Mouse (Mus musculus) E14TG2a.4 (cell line): Measurements from ENCODE around the gene Fam186a.
"Not testable (repeated sequence)": the region's sequence is repeated elsewhere in the genome, so short reads cannot be mapped to it uniquely, and the experiment has no call there.

Source experiments
- H3K27me3 ChIP-seq: 2 replicates; pipeline ENCODE4 v1.6.1; 2014; ENCODE audit warnings: low read length, control low read depth; ENCODE audit not compliant: insufficient read depth
- H3K36me3 ChIP-seq: 2 replicates; pipeline ENCODE4 v1.6.1; 2014; ENCODE audit warnings: low read length, control low read depth; ENCODE audit not compliant: insufficient read depth
- H3K4me1 ChIP-seq: replicated peaks from 2 replicates; pipeline ENCODE4 v1.6.1; 2014; ENCODE audit warnings: low read depth, low read length, control low read depth
- H3K4me3 ChIP-seq: replicated peaks from 2 replicates; pipeline ENCODE4 v1.5.1; 2014; ENCODE audit warnings: mild to moderate bottlenecking, low read length
- H3K9me3 ChIP-seq: 2 replicates; pipeline ENCODE4 v1.6.1; 2014; ENCODE audit warnings: low read length, control low read depth
- CTCF ChIP-seq: conservative IDR thresholded peaks from 2 replicates; pipeline ENCODE4 v1.5.1; 2014; ENCODE audit warnings: low read length
- NANOG ChIP-seq: IDR thresholded peaks from 2 replicates; pipeline ENCODE4 v1.6.1; 2014; ENCODE audit warnings: borderline replicate concordance, low read length, mixed read lengths
- POU5F1 ChIP-seq: IDR thresholded peaks from 2 replicates; pipeline ENCODE4 v1.6.1; 2014; ENCODE audit warnings: low read length, borderline replicate concordance

Gene Fam186a

GRCm38 (mm10) chr15:99966961-99967360 is at the start of gene Fam186a:
Gene Fam186a (minus strand): TSS chr15:99967061.
- peaks cover 8% of the 10 kb centered on the region for H3K4me1 ChIP-seq
- H3K27me3 ChIP-seq: peaks cover 4% of the 10 kb centered on the region; the same call in 1 of the 2 replicates
- no peak within 1 kb of the TSS for H3K4me3 ChIP-seq
- no peaks in the 10 kb centered on the region for H3K9me3 ChIP-seq
- no peaks in the 10 kb centered on the region for H3K36me3 ChIP-seq
- TF ChIP-seq CTCF (no peak), NANOG (no peak)

DNA sequence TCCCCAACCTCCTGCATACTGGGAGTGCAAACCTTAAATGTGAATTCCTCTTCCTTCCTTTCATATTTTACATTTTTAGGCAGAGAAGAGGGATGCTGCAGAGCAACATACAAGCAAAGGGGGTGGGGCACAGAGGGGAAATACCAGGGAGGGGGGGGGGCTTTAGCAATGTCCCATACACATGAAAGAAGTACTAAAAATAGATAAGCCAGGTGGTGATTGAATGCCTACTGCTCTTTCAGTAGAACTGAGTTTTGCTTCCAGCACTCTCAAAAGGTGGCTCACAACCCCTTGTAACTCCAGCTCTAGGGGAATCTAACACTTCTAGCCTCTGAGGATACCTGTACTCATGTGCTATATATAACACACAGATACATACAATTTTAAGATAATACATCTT is 39.3 kb upstream of the Fam186a start:
- H3K36me3 ChIP-seq: peaks cover 100% of the 10 kb centered on the region
- no peaks in the 10 kb centered on the region for H3K9me3 ChIP-seq
- no peaks in the 10 kb centered on the region for H3K4me1 ChIP-seq
- H3K27me3 ChIP-seq: no peaks in the 10 kb centered on the region
- no peak overlapping the region for H3K4me3 ChIP-seq
- TF ChIP-seq POU5F1: no peak
- no peak for TF ChIP-seq NANOG

GRCm38 (mm10) chr15:100004677-100005273 is 37.9 kb upstream of the Fam186a start:
- Histone ChIP-seq H3K4me3 (no peak overlapping the region), H3K27me3 (no peaks in the 10 kb centered on the region), H3K36me3 (peaks cover 100% of the 10 kb centered on the region), H3K4me1 (no peaks in the 10 kb centered on the region), H3K9me3 (no peaks in the 10 kb centered on the region)
- no peak for TF ChIP-seq POU5F1
- TF ChIP-seq NANOG: no peak
- TF ChIP-seq CTCF: no peak

- no peaks in the 10 kb centered on the region for H3K4me1 ChIP-seq
- no peaks in the 10 kb centered on the region for H3K9me3 ChIP-seq
- TF ChIP-seq NANOG (no peak), POU5F1 (no peak), CTCF (no peak)
- no peaks in the 10 kb centered on the region for H3K27me3 ChIP-seq
- H3K36me3 ChIP-seq: peaks cover 97% of the 10 kb centered on the region
- H3K4me3 ChIP-seq: no peak overlapping the region
Observed at GRCm38 (mm10) chr15:99999390-99999789, 32.5 kb upstream of the Fam186a start.

GRCm38 (mm10) chr15:99997114-99997804 is 30.4 kb upstream of the Fam186a start:
- Histone ChIP-seq H3K4me1 (no peaks in the 10 kb centered on the region), H3K4me3 (no peak overlapping the region)

GRCm38 (mm10) chr15:99993100-99993499 is 26.2 kb upstream of the Fam186a start:
- peaks cover 92% of the 10 kb centered on the region for H3K36me3 ChIP-seq
- H3K9me3 ChIP-seq: no peaks in the 10 kb centered on the region
- no peaks in the 10 kb centered on the region for H3K4me1 ChIP-seq
- TF ChIP-seq POU5F1 (no peak), NANOG (no peak)
- H3K27me3 ChIP-seq: no peaks in the 10 kb centered on the region
- no peak overlapping the region for H3K4me3 ChIP-seq

More at GRCm38 (mm10) chr15:99997114-99997804, 30.4 kb upstream of the Fam186a start:
- no peaks in the 10 kb centered on the region for H3K27me3 ChIP-seq
- no peaks in the 10 kb centered on the region for H3K9me3 ChIP-seq
- H3K36me3 ChIP-seq: peaks cover 94% of the 10 kb centered on the region
- TF ChIP-seq NANOG (no peak), CTCF (no peak), POU5F1 (no peak)

DNA sequence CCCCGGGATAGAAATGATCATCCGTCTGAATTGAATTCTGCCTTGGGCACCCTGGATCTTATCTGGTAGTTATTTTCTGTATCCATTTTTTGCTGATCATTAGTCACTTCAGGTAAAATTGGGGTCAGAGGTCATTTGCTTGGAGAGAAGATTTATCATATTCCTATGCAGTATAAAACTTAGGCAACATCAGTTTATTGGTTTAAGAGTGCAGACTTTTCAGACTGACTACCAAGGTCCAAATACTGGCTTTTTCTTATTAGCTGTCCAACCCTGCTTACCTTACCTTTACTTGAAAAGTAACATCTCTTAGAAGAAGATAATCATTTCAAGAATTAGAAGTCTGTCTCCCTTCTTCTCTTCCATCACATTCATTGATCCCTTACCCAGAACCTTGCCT is 12.9 kb upstream of the Fam186a start:
- Histone ChIP-seq H3K27me3 (no peaks in the 10 kb centered on the region), H3K4me3 (no peak overlapping the region), H3K9me3 (no peaks in the 10 kb centered on the region), H3K36me3 (peaks cover 20% of the 10 kb centered on the region), H3K4me1 (peaks cover 44% of the 10 kb centered on the region)
- TF ChIP-seq CTCF (no peak), NANOG (no peak), POU5F1 (no peak)

DNA sequence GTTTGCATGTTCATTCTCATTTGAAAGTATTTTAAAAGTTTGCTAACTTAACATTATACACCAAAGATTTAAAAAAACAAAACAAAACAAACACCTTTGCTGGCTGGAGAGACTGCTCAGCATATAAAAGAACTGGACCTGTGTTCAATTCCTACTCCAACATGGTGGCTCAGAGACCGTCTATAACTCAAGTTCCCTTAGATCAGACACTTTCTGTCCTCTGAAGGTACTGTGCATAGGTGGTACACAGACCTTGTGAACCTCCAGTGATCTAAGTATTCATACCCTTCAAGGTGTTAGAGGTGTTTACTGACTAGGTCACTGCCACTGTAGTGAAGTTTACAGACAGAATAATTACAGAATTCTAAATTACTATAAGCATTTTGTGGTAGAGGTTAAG is 12.4 kb upstream of the Fam186a start:
- Histone ChIP-seq H3K36me3 (peaks cover 15% of the 10 kb centered on the region), H3K27me3 (no peaks in the 10 kb centered on the region), H3K9me3 (no peaks in the 10 kb centered on the region), H3K4me1 (peaks cover 47% of the 10 kb centered on the region), H3K4me3 (no peak overlapping the region)
- TF ChIP-seq POU5F1: no peak
- no peak for TF ChIP-seq CTCF
- TF ChIP-seq NANOG: no peak

- H3K9me3 ChIP-seq, H3K4me3 ChIP-seq, H3K36me3 ChIP-seq, H3K27me3 ChIP-seq: not testable (repeated sequence)
- peaks cover 43% of the 10 kb centered on the region for H3K4me1 ChIP-seq
Observed at GRCm38 (mm10) chr15:99976121-99976520, 9.3 kb upstream of the Fam186a start.
